Mouse (Mus musculus) hindbrain, embryonic 15.5 days (tissue): Measurements from ENCODE around the gene Zfp488. TPM values are rescaled to one million over a fixed set of nuclear protein-coding genes. Genes with fewer than 3 reads are reported as not detected.

Experiments
- ATAC-seq: fragments of 200-750 bp; cut with Nextera tagmentation; 2 replicates; pipeline ENCODE4 v1.8.0; 2017; ENCODE audit warnings: low read depth, moderate number of reproducible peaks, moderate TSS enrichment; ENCODE audit not compliant: low FRiP score
- H3K27ac ChIP-seq: fragments of 300-500 bp; sonication (generic); replicated peaks from 2 replicates; pipeline ENCODE4 v1.5.1; 2015; ENCODE audit warnings: mild to moderate bottlenecking, inconsistent platforms
- H3K27me3 ChIP-seq: fragments of 300-500 bp; sonication (generic); 2 replicates; pipeline ENCODE4 v1.6.1; 2015; ENCODE audit warnings: control low read depth, inconsistent platforms
- H3K36me3 ChIP-seq: fragments of 300-500 bp; sonication (generic); 2 replicates; pipeline ENCODE4 v1.6.1; 2015; ENCODE audit warnings: control low read depth, inconsistent platforms
- H3K4me1 ChIP-seq: fragments of 300-500 bp; sonication (generic); replicated peaks from 2 replicates; pipeline ENCODE4 v1.6.1; 2015; ENCODE audit warnings: control low read depth, inconsistent platforms
- H3K4me2 ChIP-seq: fragments of 300-500 bp; sonication (generic); 2 replicates; pipeline ENCODE4 v1.6.1; 2015; ENCODE audit warnings: moderate library complexity, mild to moderate bottlenecking, inconsistent platforms
- H3K4me3 ChIP-seq: fragments of 300-500 bp; sonication (generic); 2 replicates; pipeline ENCODE4 v1.5.1; 2015; ENCODE audit warnings: mild to moderate bottlenecking, inconsistent platforms
- H3K9ac ChIP-seq: fragments of 300-500 bp; sonication (generic); 2 replicates; pipeline ENCODE4 v1.6.1; 2015; ENCODE audit warnings: inconsistent platforms
- H3K9me3 ChIP-seq: fragments of 300-500 bp; sonication (generic); 2 replicates; pipeline ENCODE4 v1.6.1; 2016; ENCODE audit warnings: control low read depth, inconsistent platforms
- WGBS: fragments of 180-500 bp; shearing (Covaris S2); methylation state at CpG from one replicate; pipeline ENCODE4 v1.1.7; 2015; 5-methylcytosine and 5-hydroxymethylcytosine counted together
- polyA plus RNA-seq: library from polyadenylated mRNA; unstranded; fragments of >200 nt; fragmentation: Nextera tagmentation; extraction: Ambion mirVana; gene quantifications from 2 replicates; pipeline ENCODE4 v1.2.1, GENCODE M21; 2015

The Zfp488 gene
- polyA plus RNA-seq, 1 experiment from 2014 or later: 1.5 TPM

GRCm38 (mm10) chr14:33939117-33939516, 39.4 kb downstream of the Zfp488 start:
- Histone ChIP-seq H3K9ac (no peak overlapping the region), H3K27ac (no peak overlapping the region), H3K9me3 (no peaks in the 10 kb centered on the region), H3K4me1 (no peaks in the 10 kb centered on the region), H3K4me3 (no peak overlapping the region), H3K27me3 (no peaks in the 10 kb centered on the region), H3K4me2 (peak overlapping the region; percentile 39), H3K36me3 (no peaks in the 10 kb centered on the region)
- WGBS: 27% methylated on average over 9 of the region's 9 CpGs
- peak; percentile 68; the same call in 1 of the 2 replicates for ATAC-seq

DNA sequence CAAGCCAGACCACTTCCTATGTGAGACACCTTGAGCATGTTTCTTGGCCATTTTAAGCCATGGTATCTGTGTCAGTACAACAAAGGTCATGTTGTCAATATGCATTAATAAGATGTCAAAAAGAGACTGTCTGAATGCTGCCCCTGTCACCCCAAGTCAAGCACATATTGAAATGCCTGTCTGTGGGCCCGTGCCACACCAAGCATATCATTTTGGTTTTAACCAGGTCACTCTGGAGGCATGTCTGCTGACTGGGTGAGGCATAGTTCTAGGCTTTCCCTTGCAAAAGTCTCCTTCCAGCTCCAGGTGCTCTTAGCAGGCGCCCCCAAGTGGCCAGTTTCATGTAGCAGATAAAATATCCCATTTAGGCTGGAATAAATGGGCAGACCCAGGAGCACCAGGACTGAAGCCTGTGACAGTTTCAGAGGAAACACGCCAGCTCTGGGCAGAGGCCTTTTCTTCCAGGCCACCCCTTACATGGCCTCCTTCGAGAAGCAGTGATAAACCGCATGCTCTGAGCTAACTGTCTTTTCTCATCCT, 44.7 kb downstream of the Zfp488 start:
- no peak overlapping the region for H3K4me3 ChIP-seq
- no peak overlapping the region for H3K9ac ChIP-seq
- H3K27ac ChIP-seq: no peak overlapping the region
- H3K4me1 ChIP-seq: no peaks in the 10 kb centered on the region
- no peaks in the 10 kb centered on the region for H3K36me3 ChIP-seq
- H3K27me3 ChIP-seq: no peaks in the 10 kb centered on the region; the same call in 1 of the 2 replicates
- WGBS: 41% methylated on average over 5 of the region's 5 CpGs
- no peaks in the 10 kb centered on the region for H3K9me3 ChIP-seq
- ATAC-seq: no peak; the same call in 1 of the 2 replicates
- no peak overlapping the region for H3K4me2 ChIP-seq

GRCm38 (mm10) chr14:33932935-33933703, 45.4 kb downstream of the Zfp488 start:
- ATAC-seq: no peak

GRCm38 (mm10) chr14:33931853-33932252, 46.7 kb downstream of the Zfp488 start:
- 65% methylated on average over 17 of the region's 17 CpGs for WGBS
- no peak overlapping the region for H3K27ac ChIP-seq
- H3K9me3 ChIP-seq: no peaks in the 10 kb centered on the region
- no peaks in the 10 kb centered on the region for H3K36me3 ChIP-seq
- ATAC-seq: no peak
- H3K4me1 ChIP-seq: no peaks in the 10 kb centered on the region
- no peak overlapping the region for H3K4me2 ChIP-seq
- no peaks in the 10 kb centered on the region; the same call in 1 of the 2 replicates for H3K27me3 ChIP-seq
- no peak overlapping the region for H3K9ac ChIP-seq
- no peak overlapping the region for H3K4me3 ChIP-seq

More at GRCm38 (mm10) chr14:33932935-33933703, 45.4 kb downstream of the Zfp488 start:
- H3K27me3 ChIP-seq: no peaks in the 10 kb centered on the region; the same call in 1 of the 2 replicates
- no peak overlapping the region for H3K4me2 ChIP-seq
- no peaks in the 10 kb centered on the region for H3K4me1 ChIP-seq
- H3K27ac ChIP-seq: no peak overlapping the region
- 70% methylated on average over 10 of the region's 10 CpGs for WGBS
- no peak overlapping the region for H3K4me3 ChIP-seq
- H3K9ac ChIP-seq: no peak overlapping the region
- no peaks in the 10 kb centered on the region for H3K36me3 ChIP-seq
- no peaks in the 10 kb centered on the region for H3K9me3 ChIP-seq

- Histone ChIP-seq H3K27me3 (peaks cover 59% of the 10 kb centered on the region), H3K27ac (no peak within 1 kb of the TSS), H3K9me3 (no peaks in the 10 kb centered on the region), H3K9ac (peak within 1 kb of the TSS; percentile 46), H3K4me1 (peaks cover 41% of the 10 kb centered on the region), H3K4me3 (peak within 1 kb of the TSS; percentile 60), H3K4me2 (peak within 1 kb of the TSS; percentile 97), H3K36me3 (no peaks in the 10 kb centered on the region)
- WGBS: under 1% methylated on average over 85 of the region's 85 CpGs
- ATAC-seq: peak; percentile 81
Observed at GRCm38 (mm10) chr14:33923168-33924070, 55.1 kb downstream of the Zfp488 start, which contains the start of gene Gdf10. Gdf10 (plus strand) TSS chr14:33923587.

DNA sequence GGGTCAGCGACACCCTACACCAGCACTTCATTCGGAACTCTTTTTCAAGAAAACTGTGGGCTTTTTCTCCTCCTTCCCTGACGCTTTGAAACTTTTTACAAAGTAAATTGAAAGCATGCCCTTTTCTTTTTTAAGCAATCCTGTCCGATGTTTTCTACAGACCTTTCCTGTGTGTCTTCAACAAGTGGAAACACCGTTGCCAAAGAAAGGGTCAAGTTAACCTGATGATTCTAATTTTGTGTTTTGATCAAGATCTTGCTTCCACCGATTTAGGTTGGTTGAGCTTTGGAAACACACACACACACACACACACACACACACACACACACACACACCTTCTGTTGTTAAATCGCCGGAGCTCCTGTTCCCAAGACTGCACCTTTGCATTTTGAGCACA, 55.8 kb downstream of the Zfp488 start:
- ATAC-seq: no peak
- Histone ChIP-seq H3K36me3 (no peaks in the 10 kb centered on the region), H3K4me2 (peak overlapping the region; percentile 97), H3K9ac (peak overlapping the region; percentile 46; the same call in 1 of the 2 replicates), H3K4me3 (peak overlapping the region; percentile 60), H3K9me3 (no peaks in the 10 kb centered on the region), H3K27ac (no peak overlapping the region), H3K4me1 (peaks cover 41% of the 10 kb centered on the region), H3K27me3 (peaks cover 63% of the 10 kb centered on the region)
- WGBS: 13% methylated on average over 8 of the region's 8 CpGs

DNA sequence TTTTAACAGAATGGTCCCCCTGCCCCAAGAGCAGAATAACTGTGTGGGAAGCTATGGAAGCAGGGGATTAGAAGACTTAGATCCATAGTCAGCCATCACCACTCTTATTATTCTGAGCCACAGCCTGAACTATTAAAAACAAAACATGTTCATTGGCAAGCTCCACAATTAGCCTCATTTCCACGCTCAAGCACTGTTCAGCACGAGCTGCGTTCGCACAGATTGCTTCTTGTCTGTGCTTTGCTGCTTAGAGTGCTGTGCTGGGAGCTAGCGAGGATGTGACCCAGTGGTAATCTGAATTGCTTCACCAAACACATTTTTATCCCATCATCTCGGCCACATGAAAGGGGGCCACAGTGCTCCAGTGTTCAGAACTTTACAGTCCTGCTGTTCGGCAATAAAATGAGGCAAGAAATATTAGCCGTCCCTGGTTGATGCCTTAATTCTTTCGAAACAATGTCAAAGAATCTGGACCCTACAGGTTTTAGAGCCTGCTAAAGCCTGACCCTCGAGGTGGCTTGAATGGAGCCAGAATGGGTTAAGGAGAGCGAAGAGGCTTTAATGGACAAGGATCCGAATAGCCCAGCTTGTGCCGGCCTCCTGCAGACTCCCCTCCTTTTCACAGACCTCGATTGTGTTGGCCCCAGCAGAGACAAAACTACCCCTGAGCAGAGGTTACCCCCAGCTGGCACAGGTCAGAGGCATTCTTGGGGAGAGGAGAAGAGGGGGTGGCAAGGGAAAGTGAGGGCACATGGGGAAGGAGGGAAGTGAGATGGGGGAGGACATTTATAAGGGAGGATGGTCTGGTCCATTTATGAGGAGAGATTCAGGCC, 57.6 kb downstream of the Zfp488 start:
- peak overlapping the region; percentile 24; the same call in 1 of the 2 replicates for H3K4me2 ChIP-seq
- 15% methylated on average over 14 of the region's 14 CpGs for WGBS
- H3K27me3 ChIP-seq: peaks cover 63% of the 10 kb centered on the region
- H3K27ac ChIP-seq: peak overlapping the region; percentile 17
- ATAC-seq: no peak
- H3K9me3 ChIP-seq: no peaks in the 10 kb centered on the region
- no peak overlapping the region for H3K9ac ChIP-seq
- H3K4me3 ChIP-seq: no peak overlapping the region
- H3K36me3 ChIP-seq: no peaks in the 10 kb centered on the region
- peaks cover 41% of the 10 kb centered on the region for H3K4me1 ChIP-seq

Other genes with a start within 250 kb of the Zfp488 start
- gene Gdf10, start 55.2 kb downstream of the Zfp488 start, polyA plus RNA-seq: 10.0 and 16.1 TPM in 2 replicates
- 0.06 TPM in 1 of 2 replicates, not detected in the other for gene Gdf2, start 37.7 kb downstream of the Zfp488 start, polyA plus RNA-seq
- 0.05 and 0.06 TPM in 2 replicates for gene Rbp3, start 24.8 kb downstream of the Zfp488 start, polyA plus RNA-seq
- gene Gm30083, start 36.4 kb upstream of the Zfp488 start, polyA plus RNA-seq: not detected in 2 replicates
- not detected in 2 replicates for gene Gm5460, start 38.0 kb upstream of the Zfp488 start, polyA plus RNA-seq
- gene Antxrl, start 73.9 kb upstream of the Zfp488 start, polyA plus RNA-seq: not detected in 2 replicates
- gene Anxa8, start 107.2 kb upstream of the Zfp488 start, polyA plus RNA-seq: 0.16 TPM in 1 of 2 replicates, not detected in the other
- not detected in 2 replicates for gene A630023A22Rik, start 124.0 kb upstream of the Zfp488 start, polyA plus RNA-seq
- 0.13 and 0.22 TPM in 2 replicates for gene Npy4r, start 173.7 kb upstream of the Zfp488 start, polyA plus RNA-seq
- 6.1 and 6.2 TPM in 2 replicates for gene Gprin2, start 222.9 kb upstream of the Zfp488 start, polyA plus RNA-seq
- gene Syt15, start 240.8 kb upstream of the Zfp488 start, polyA plus RNA-seq: 0.83 and 1.0 TPM in 2 replicates